Mouse (Mus musculus): ENCODE data around the gene Wdr81. TPM values are rescaled to one million over a fixed set of nuclear protein-coding genes. Genes with fewer than 3 reads are reported as not detected.

Gene Wdr81
- polyA plus RNA-seq, 1 experiment from 2014 or later = 4.9 TPM

DNA sequence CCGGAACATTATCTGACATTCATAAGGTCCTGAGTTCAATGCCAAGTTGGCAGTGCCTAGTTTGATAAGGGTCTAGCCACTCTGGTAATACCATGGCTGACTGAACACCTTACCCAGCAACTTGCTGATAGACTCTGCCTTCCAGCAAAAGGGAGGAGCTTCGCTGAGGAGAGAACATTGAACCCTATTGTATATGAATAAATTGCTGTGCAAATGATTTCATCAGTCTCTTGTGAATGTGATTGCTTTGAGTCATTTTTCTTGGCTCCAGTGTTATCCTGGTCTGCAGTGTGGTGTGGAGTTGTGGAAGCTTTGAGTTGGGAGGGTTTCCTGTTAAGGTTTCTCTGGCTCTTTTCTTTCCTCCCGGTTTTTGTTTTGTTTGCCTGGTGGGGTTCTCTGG is 16.2 kb upstream of the Wdr81 start:
- H3K4me2 ChIP-seq (ENCODE audit: low read length) = no peak overlapping the region
- H3K4me1 ChIP-seq (ENCODE audit: control insufficient read depth, insufficient read depth, low read length) = no peaks in the 10 kb centered on the region
- ATAC-seq (no peak), DNase-seq (ENCODE audit: low spot score) (no peak)
- H3K4me3 ChIP-seq (ENCODE audit: low read depth, low read length) = no peak overlapping the region
- H3K27ac ChIP-seq (ENCODE audit: low read depth, low read length) = no peak overlapping the region
- H3K9ac ChIP-seq (ENCODE audit: low read length) = no peak overlapping the region
- no peaks in the 10 kb centered on the region for H3K9me3 ChIP-seq (replicated peaks; ENCODE audit: control insufficient read depth, low read length)
- H3K27me3 ChIP-seq (replicated peaks; ENCODE audit: control insufficient read depth, insufficient read depth, low read length) = no peaks in the 10 kb centered on the region
- H3K36me3 ChIP-seq (ENCODE audit: control insufficient read depth, insufficient read depth, low read length) = peaks cover 3% of the 10 kb centered on the region; the same call in 1 of the 2 replicates
- WGBS = 83% methylated on average over 3 of the region's 3 CpGs

DNA sequence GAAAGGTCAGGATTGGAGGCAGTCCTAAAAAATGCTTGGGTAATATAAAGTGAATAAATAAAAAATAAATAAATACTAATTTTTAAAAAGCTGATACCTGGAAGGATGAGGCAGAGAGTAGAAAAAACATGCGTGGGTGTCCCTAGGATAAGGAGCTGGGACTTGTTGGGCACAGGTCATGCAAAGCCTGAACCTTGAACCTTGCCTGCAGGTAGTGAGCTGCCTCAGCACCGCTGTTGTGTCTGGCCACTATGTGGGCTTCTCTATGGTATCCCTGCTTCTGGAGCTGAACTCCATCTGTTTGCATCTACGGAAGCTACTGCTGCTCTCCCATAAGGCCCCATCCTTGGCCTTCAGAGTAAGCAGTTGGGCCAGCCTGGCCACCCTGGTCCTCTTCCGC is 14.7 kb upstream of the Wdr81 start:
- no peak overlapping the region for H3K9ac ChIP-seq (ENCODE audit: low read length)
- ATAC-seq (no peak), DNase-seq (ENCODE audit: low spot score) (no peak)
- 93% methylated on average over 4 of the region's 4 CpGs for WGBS
- H3K9me3 ChIP-seq (replicated peaks; ENCODE audit: control insufficient read depth, low read length) = no peaks in the 10 kb centered on the region
- no peak overlapping the region for H3K4me3 ChIP-seq (ENCODE audit: low read depth, low read length)
- H3K27me3 ChIP-seq (replicated peaks; ENCODE audit: control insufficient read depth, insufficient read depth, low read length) = no peaks in the 10 kb centered on the region
- no peak overlapping the region for H3K27ac ChIP-seq (ENCODE audit: low read depth, low read length)
- peaks cover 8% of the 10 kb centered on the region; the same call in 1 of the 2 replicates for H3K36me3 ChIP-seq (ENCODE audit: control insufficient read depth, insufficient read depth, low read length)
- no peak overlapping the region for H3K4me2 ChIP-seq (ENCODE audit: low read length)
- no peaks in the 10 kb centered on the region for H3K4me1 ChIP-seq (ENCODE audit: control insufficient read depth, insufficient read depth, low read length)

DNA sequence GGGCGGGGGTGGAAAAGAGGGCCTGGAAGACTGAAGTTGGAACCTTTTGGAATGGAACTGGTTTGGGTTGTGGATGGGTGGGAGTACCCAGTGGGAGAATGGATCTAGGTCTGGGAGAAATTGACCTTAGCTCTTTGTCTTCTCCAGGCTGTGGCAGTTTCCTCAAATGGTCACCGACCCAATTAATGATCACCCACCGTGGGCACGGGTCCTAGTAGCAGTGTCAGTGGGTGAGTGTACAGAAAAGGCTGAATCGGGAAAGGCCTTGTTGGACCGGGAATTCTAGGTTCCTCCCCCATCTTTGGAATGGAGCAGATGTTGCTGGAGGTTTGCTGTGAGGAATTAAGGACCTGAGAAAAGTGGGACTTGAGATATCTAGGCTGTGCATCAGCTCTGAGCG is 13.9 kb upstream of the Wdr81 start:
- Histone ChIP-seq H3K4me3 (ENCODE audit: low read depth, low read length) (0 out of 2 replicates have a peak overlapping the region, but pooled peaks have one; percentile 8), H3K4me1 (ENCODE audit: control insufficient read depth, insufficient read depth, low read length) (no peaks in the 10 kb centered on the region), H3K27me3 (replicated peaks; ENCODE audit: control insufficient read depth, insufficient read depth, low read length) (no peaks in the 10 kb centered on the region), H3K9ac (ENCODE audit: low read length) (peak overlapping the region; percentile 46), H3K27ac (ENCODE audit: low read depth, low read length) (no peak overlapping the region), H3K4me2 (ENCODE audit: low read length) (peak overlapping the region; percentile 46), H3K36me3 (ENCODE audit: control insufficient read depth, insufficient read depth, low read length) (peaks cover 8% of the 10 kb centered on the region; the same call in 1 of the 2 replicates), H3K9me3 (replicated peaks; ENCODE audit: control insufficient read depth, low read length) (no peaks in the 10 kb centered on the region)
- no peak for DNase-seq (ENCODE audit: low spot score)
- 68% methylated on average over 7 of the region's 7 CpGs for WGBS
- ATAC-seq = no peak

DNA sequence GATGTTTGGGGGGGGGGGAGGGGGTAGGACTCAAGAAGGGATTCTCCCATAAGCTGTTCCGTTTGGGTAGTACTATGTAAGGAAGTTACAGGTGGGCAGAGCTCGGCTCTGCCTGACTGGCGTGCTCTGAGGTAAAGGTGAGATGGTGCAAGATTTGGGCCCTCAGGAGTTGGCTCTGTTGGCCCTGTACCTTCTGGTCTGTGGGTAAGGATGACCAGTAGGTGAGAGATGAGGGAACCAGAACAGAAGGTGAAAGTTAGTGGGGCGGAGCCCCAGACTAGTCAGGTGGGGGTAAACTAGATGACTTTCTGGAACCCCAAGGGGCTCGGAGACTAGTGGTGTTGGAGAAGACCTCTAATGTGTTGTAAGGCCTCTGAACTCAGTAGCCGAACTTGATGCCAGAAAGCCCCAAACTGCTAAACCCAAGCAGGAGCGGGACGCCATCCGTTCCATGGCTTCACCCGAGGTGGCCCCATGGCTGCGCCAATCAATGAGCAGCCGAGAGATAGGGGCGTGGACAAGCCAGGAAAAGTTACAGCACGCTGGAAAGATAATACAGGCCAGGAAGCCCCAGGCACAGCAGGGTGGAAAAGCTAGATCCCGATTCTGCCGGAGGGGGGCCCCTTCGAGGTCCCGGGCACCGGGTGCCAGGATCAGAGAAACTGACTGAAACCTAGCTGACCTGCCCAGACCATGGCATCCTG is 13.1 kb upstream of the Wdr81 start:
- H3K27ac ChIP-seq (ENCODE audit: low read depth, low read length) = no peak overlapping the region
- peaks cover 2% of the 10 kb centered on the region; the same call in 1 of the 2 replicates for H3K4me1 ChIP-seq (ENCODE audit: control insufficient read depth, insufficient read depth, low read length)
- peaks cover 8% of the 10 kb centered on the region; the same call in 1 of the 2 replicates for H3K36me3 ChIP-seq (ENCODE audit: control insufficient read depth, insufficient read depth, low read length)
- peak overlapping the region; percentile 46 for H3K4me2 ChIP-seq (ENCODE audit: low read length)
- no peaks in the 10 kb centered on the region for H3K9me3 ChIP-seq (replicated peaks; ENCODE audit: control insufficient read depth, low read length)
- H3K9ac ChIP-seq (ENCODE audit: low read length) = peak overlapping the region; percentile 46
- DNase-seq (ENCODE audit: low spot score) (no peak), ATAC-seq (no peak)
- 0 out of 2 replicates have a peak overlapping the region, but pooled peaks have one; percentile 8 for H3K4me3 ChIP-seq (ENCODE audit: low read depth, low read length)
- no peaks in the 10 kb centered on the region for H3K27me3 ChIP-seq (replicated peaks; ENCODE audit: control insufficient read depth, insufficient read depth, low read length)
- 18% methylated on average over 19 of the region's 19 CpGs for WGBS

DNA sequence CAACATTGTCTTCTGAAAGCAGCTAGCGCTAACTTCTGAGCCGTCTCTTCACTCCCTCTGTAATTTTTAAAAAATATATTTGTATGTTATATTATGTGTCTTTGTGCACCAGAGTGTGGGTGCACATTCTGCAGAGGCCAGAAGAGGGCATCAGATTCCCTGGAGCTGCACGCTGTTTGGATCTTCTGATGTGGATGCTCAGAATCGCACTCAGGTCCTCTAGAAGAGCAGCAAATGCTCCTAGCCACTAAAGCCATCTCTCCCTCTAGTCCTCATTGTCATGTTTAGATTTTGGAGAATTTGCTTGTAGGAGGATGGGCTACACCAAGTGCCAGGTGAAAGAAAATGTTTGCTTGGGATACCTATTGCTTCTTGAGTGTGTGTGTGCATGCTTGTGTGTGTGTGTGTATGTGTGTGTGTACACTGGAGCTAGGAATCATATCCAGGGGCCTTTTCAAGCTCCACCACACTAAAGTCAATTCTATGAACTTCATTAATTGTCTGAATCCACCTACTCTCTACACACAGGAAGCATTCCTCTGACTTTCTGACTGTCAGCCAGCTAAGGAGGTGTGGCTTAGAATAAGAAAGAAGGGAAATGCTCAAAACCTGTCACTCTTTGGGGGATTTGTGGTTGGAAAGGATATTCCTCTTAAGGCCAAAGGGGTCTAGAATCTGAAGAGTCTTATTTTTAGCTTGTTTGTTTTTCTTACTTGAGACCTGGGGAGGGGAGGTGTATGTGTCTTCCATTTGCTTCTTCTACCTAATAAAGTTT is 12.4 kb upstream of the Wdr81 start:
- H3K9me3 ChIP-seq (replicated peaks; ENCODE audit: control insufficient read depth, low read length) = no peaks in the 10 kb centered on the region
- peaks cover 10% of the 10 kb centered on the region for H3K4me1 ChIP-seq (ENCODE audit: control insufficient read depth, insufficient read depth, low read length)
- no peaks in the 10 kb centered on the region for H3K27me3 ChIP-seq (replicated peaks; ENCODE audit: control insufficient read depth, insufficient read depth, low read length)
- WGBS = 96% methylated on average over 4 of the region's 4 CpGs
- ATAC-seq = no peak
- H3K4me3 ChIP-seq (ENCODE audit: low read depth, low read length) = no peak overlapping the region
- no peak overlapping the region for H3K4me2 ChIP-seq (ENCODE audit: low read length)
- H3K36me3 ChIP-seq (ENCODE audit: control insufficient read depth, insufficient read depth, low read length) = peaks cover 8% of the 10 kb centered on the region; the same call in 1 of the 2 replicates
- H3K9ac ChIP-seq (ENCODE audit: low read length) = no peak overlapping the region
- DNase-seq (ENCODE audit: low spot score) = no peak
- H3K27ac ChIP-seq (ENCODE audit: low read depth, low read length) = no peak overlapping the region

DNA sequence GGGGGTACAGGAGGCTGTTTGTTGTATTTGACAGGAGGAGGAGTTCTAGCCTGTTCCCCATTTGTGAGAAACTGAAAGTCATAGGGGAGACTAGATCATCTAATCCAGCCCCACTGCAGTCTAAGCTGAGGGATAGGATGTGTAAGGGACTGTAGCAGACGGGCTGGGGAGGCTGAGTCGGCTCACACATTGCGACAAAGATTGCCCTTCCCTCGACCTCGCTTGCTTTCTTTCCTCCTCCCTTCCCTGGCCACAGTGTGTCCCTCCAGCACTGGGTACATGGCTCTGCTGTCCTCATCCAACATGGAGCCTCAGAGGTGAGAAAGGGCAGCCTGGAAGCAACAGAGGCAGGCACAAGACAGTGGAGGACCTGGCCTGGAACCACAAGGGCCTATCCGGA is 10.5 kb upstream of the Wdr81 start:
- peaks cover 8% of the 10 kb centered on the region; the same call in 1 of the 2 replicates for H3K36me3 ChIP-seq (ENCODE audit: control insufficient read depth, insufficient read depth, low read length)
- ATAC-seq (no peak), DNase-seq (ENCODE audit: low spot score) (no peak)
- no peaks in the 10 kb centered on the region for H3K27me3 ChIP-seq (replicated peaks; ENCODE audit: control insufficient read depth, insufficient read depth, low read length)
- WGBS = 86% methylated on average over 6 of the region's 6 CpGs
- H3K4me3 ChIP-seq (ENCODE audit: low read depth, low read length) = no peak overlapping the region
- no peaks in the 10 kb centered on the region for H3K9me3 ChIP-seq (replicated peaks; ENCODE audit: control insufficient read depth, low read length)
- no peak overlapping the region for H3K9ac ChIP-seq (ENCODE audit: low read length)
- H3K4me1 ChIP-seq (ENCODE audit: control insufficient read depth, insufficient read depth, low read length) = peaks cover 13% of the 10 kb centered on the region
- no peak overlapping the region for H3K27ac ChIP-seq (ENCODE audit: low read depth, low read length)
- H3K4me2 ChIP-seq (ENCODE audit: low read length) = no peak overlapping the region

DNA sequence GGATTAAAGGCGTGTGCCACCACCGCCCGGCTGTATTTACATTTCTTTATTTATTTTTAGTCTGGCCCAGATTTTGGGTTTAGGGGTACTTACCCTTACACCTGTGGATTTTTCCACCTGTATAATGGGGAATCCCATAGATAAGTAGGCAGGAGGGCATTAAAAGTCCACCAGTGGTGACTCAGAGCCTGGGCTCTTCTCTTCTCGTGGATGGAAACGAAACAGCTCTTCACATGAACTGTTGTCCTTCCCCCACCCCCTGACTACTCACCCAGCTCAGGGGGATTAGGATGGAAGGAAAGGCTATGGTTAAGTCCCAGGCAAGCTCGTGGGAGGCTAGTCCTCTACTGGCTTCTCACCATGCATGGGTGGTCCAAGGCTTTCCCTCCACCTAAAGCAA is 9.9 kb upstream of the Wdr81 start:
- Histone ChIP-seq H3K4me1 (ENCODE audit: control insufficient read depth, insufficient read depth, low read length) (peaks cover 18% of the 10 kb centered on the region), H3K36me3 (ENCODE audit: control insufficient read depth, insufficient read depth, low read length) (peaks cover 8% of the 10 kb centered on the region; the same call in 1 of the 2 replicates), H3K9ac (ENCODE audit: low read length) (no peak overlapping the region), H3K27me3 (replicated peaks; ENCODE audit: control insufficient read depth, insufficient read depth, low read length) (no peaks in the 10 kb centered on the region), H3K4me3 (ENCODE audit: low read depth, low read length) (no peak overlapping the region), H3K4me2 (ENCODE audit: low read length) (no peak overlapping the region), H3K9me3 (replicated peaks; ENCODE audit: control insufficient read depth, low read length) (no peaks in the 10 kb centered on the region), H3K27ac (ENCODE audit: low read depth, low read length) (no peak overlapping the region)
- DNase-seq (ENCODE audit: low spot score) = no peak
- WGBS = 91% methylated on average over 6 of the region's 6 CpGs
- ATAC-seq = no peak

DNA sequence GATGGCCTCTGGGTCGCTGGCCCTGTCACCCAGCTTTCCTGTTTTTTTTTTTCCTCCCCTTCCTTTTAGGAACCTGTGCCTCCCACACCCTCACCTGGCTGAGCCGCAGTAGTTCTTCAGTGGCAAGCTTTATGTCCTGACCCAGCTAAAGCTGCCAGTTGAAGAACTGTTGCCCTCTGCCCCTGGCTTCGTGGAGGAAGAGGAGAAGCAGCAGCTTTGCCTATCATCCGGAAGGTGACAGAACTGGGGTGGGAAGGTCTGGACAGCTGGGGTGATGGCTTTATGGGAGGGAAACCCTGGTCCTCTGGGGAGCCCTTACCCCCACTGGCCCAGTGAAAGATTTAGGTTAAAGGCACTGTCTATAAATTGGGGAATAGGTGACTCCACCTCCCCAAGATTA is 9.1 kb upstream of the Wdr81 start:
- peaks cover 8% of the 10 kb centered on the region; the same call in 1 of the 2 replicates for H3K36me3 ChIP-seq (ENCODE audit: control insufficient read depth, insufficient read depth, low read length)
- H3K4me3 ChIP-seq (ENCODE audit: low read depth, low read length) = no peak overlapping the region
- H3K9me3 ChIP-seq (replicated peaks; ENCODE audit: control insufficient read depth, low read length) = no peaks in the 10 kb centered on the region
- H3K4me1 ChIP-seq (ENCODE audit: control insufficient read depth, insufficient read depth, low read length) = peaks cover 18% of the 10 kb centered on the region
- 76% methylated on average over 4 of the region's 4 CpGs for WGBS
- H3K27me3 ChIP-seq (replicated peaks; ENCODE audit: control insufficient read depth, insufficient read depth, low read length) = no peaks in the 10 kb centered on the region
- no peak overlapping the region for H3K9ac ChIP-seq (ENCODE audit: low read length)
- no peak overlapping the region for H3K27ac ChIP-seq (ENCODE audit: low read depth, low read length)
- ATAC-seq = no peak
- H3K4me2 ChIP-seq (ENCODE audit: low read length) = no peak overlapping the region
- no peak for DNase-seq (ENCODE audit: low spot score)

Data from forebrain, embryonic 14.5 days (tissue).